Mouse (Mus musculus): Measurements from ENCODE around the gene Glg1. TPM values are rescaled to one million over a fixed set of nuclear protein-coding genes. Genes with fewer than 3 reads are reported as not detected.

The Glg1 gene
- polyA plus RNA-seq, 1 experiment: 18.0 TPM

- Histone ChIP-seq H3K36me3 (replicated peaks; ENCODE audit: low read length) (no peaks in the 10 kb centered on the region), H3K9me3 (no peaks in the 10 kb centered on the region), H3K4me3 (replicated peaks) (no peak overlapping the region), H3K4me1 (peaks cover 38% of the 10 kb centered on the region), H3K27me3 (replicated peaks) (no peaks in the 10 kb centered on the region)
- no peak for TF ChIP-seq FLI1 (IDR thresholded peaks at IDR 0.05; ENCODE audit: low read length)
- TF ChIP-seq GATA1 (IDR thresholded peaks at IDR 0.05; ENCODE audit: borderline replicate concordance, low read length): no peak
Measured at GRCm38 (mm10) chr8:111213406-111213805, 45.6 kb downstream of the Glg1 start.

- TF ChIP-seq GATA1 (IDR thresholded peaks at IDR 0.05; ENCODE audit: borderline replicate concordance, low read length) (no peak), FLI1 (IDR thresholded peaks at IDR 0.05; ENCODE audit: low read length) (no peak)
- Histone ChIP-seq H3K4me3 (replicated peaks) (no peak overlapping the region), H3K9me3 (no peaks in the 10 kb centered on the region), H3K36me3 (replicated peaks; ENCODE audit: low read length) (no peaks in the 10 kb centered on the region), H3K27me3 (replicated peaks) (no peaks in the 10 kb centered on the region), H3K4me1 (peaks cover 35% of the 10 kb centered on the region)
Measured at GRCm38 (mm10) chr8:111211180-111211579, 47.8 kb downstream of the Glg1 start.

GRCm38 (mm10) chr8:111209874-111210273, 49.1 kb downstream of the Glg1 start:
- H3K9me3 ChIP-seq: no peaks in the 10 kb centered on the region
- no peak overlapping the region for H3K4me3 ChIP-seq (replicated peaks)
- no peak for TF ChIP-seq GATA1 (IDR thresholded peaks at IDR 0.05; ENCODE audit: borderline replicate concordance, low read length)
- no peak for TF ChIP-seq FLI1 (IDR thresholded peaks at IDR 0.05; ENCODE audit: low read length)
- peaks cover 35% of the 10 kb centered on the region for H3K4me1 ChIP-seq
- H3K27me3 ChIP-seq (replicated peaks): no peaks in the 10 kb centered on the region
- H3K36me3 ChIP-seq (replicated peaks; ENCODE audit: low read length): no peaks in the 10 kb centered on the region

- H3K9me3 ChIP-seq: no peaks in the 10 kb centered on the region
- no peaks in the 10 kb centered on the region for H3K27me3 ChIP-seq (replicated peaks)
- TF ChIP-seq GATA1 (IDR thresholded peaks at IDR 0.05; ENCODE audit: borderline replicate concordance, low read length) (no peak), FLI1 (IDR thresholded peaks at IDR 0.05; ENCODE audit: low read length) (no peak)
- H3K4me1 ChIP-seq: peaks cover 33% of the 10 kb centered on the region
- H3K36me3 ChIP-seq (replicated peaks; ENCODE audit: low read length): no peaks in the 10 kb centered on the region
- no peak overlapping the region for H3K4me3 ChIP-seq (replicated peaks)
Measured at GRCm38 (mm10) chr8:111206321-111206720, 52.7 kb downstream of the Glg1 start.

- Histone ChIP-seq H3K36me3 (replicated peaks; ENCODE audit: low read length) (no peaks in the 10 kb centered on the region), H3K27me3 (replicated peaks) (no peaks in the 10 kb centered on the region), H3K4me3 (replicated peaks) (no peak overlapping the region), H3K4me1 (peaks cover 21% of the 10 kb centered on the region), H3K9me3 (no peaks in the 10 kb centered on the region)
- TF ChIP-seq FLI1 (IDR thresholded peaks at IDR 0.05; ENCODE audit: low read length) (no peak), GATA1 (IDR thresholded peaks at IDR 0.05; ENCODE audit: borderline replicate concordance, low read length) (no peak)
Measured at GRCm38 (mm10) chr8:111205033-111205432, 54.0 kb downstream of the Glg1 start.

GRCm38 (mm10) chr8:111203341-111203740, 55.7 kb downstream of the Glg1 start:
- Histone ChIP-seq H3K36me3 (replicated peaks; ENCODE audit: low read length) (peaks cover 6% of the 10 kb centered on the region), H3K4me1 (peaks cover 6% of the 10 kb centered on the region), H3K4me3 (replicated peaks) (no peak overlapping the region), H3K27me3 (replicated peaks) (no peaks in the 10 kb centered on the region), H3K9me3 (no peaks in the 10 kb centered on the region)
- TF ChIP-seq FLI1 (IDR thresholded peaks at IDR 0.05; ENCODE audit: low read length) (no peak), GATA1 (IDR thresholded peaks at IDR 0.05; ENCODE audit: borderline replicate concordance, low read length) (no peak)

- H3K9me3 ChIP-seq: no peaks in the 10 kb centered on the region
- peaks cover 55% of the 10 kb centered on the region for H3K36me3 ChIP-seq (replicated peaks; ENCODE audit: low read length)
- no peak overlapping the region for H3K4me3 ChIP-seq (replicated peaks)
- TF ChIP-seq FLI1 (IDR thresholded peaks at IDR 0.05; ENCODE audit: low read length) (no peak), GATA1 (IDR thresholded peaks at IDR 0.05; ENCODE audit: borderline replicate concordance, low read length) (no peak)
- H3K27me3 ChIP-seq (replicated peaks): no peaks in the 10 kb centered on the region
- no peaks in the 10 kb centered on the region for H3K4me1 ChIP-seq
Measured at GRCm38 (mm10) chr8:111197966-111198365, 61.0 kb downstream of the Glg1 start.

- Histone ChIP-seq H3K27me3 (replicated peaks) (no peaks in the 10 kb centered on the region), H3K4me3 (replicated peaks) (no peak overlapping the region), H3K36me3 (replicated peaks; ENCODE audit: low read length) (peaks cover 70% of the 10 kb centered on the region), H3K4me1 (no peaks in the 10 kb centered on the region), H3K9me3 (no peaks in the 10 kb centered on the region)
- TF ChIP-seq GATA1 (IDR thresholded peaks at IDR 0.05; ENCODE audit: borderline replicate concordance, low read length) (no peak), FLI1 (IDR thresholded peaks at IDR 0.05; ENCODE audit: low read length) (no peak)
Measured at GRCm38 (mm10) chr8:111196181-111196580, 62.8 kb downstream of the Glg1 start.

GRCm38 (mm10) chr8:111188594-111189211, 70.3 kb downstream of the Glg1 start:
- no peaks in the 10 kb centered on the region for H3K27me3 ChIP-seq (replicated peaks)
- H3K4me1 ChIP-seq: peaks cover 5% of the 10 kb centered on the region
- H3K36me3 ChIP-seq (replicated peaks; ENCODE audit: low read length): peaks cover 65% of the 10 kb centered on the region
- no peak overlapping the region for H3K4me3 ChIP-seq (replicated peaks)
- H3K9me3 ChIP-seq: no peaks in the 10 kb centered on the region
- no peak for TF ChIP-seq GATA1 (IDR thresholded peaks at IDR 0.05; ENCODE audit: borderline replicate concordance, low read length)
- no peak for TF ChIP-seq FLI1 (IDR thresholded peaks at IDR 0.05; ENCODE audit: low read length)

GRCm38 (mm10) chr8:111187470-111187869, 71.5 kb downstream of the Glg1 start:
- Histone ChIP-seq H3K4me3 (replicated peaks) (no peak overlapping the region), H3K27me3 (replicated peaks) (no peaks in the 10 kb centered on the region), H3K36me3 (replicated peaks; ENCODE audit: low read length) (peaks cover 67% of the 10 kb centered on the region), H3K9me3 (no peaks in the 10 kb centered on the region), H3K4me1 (peaks cover 16% of the 10 kb centered on the region)
- TF ChIP-seq GATA1 (IDR thresholded peaks at IDR 0.05; ENCODE audit: borderline replicate concordance, low read length) (no peak), FLI1 (IDR thresholded peaks at IDR 0.05; ENCODE audit: low read length) (no peak)

Data from megakaryocyte, embryonic 14.5 days (primary cell).